Mouse (Mus musculus): ENCODE measurements around the gene Stk38l. TPM values are rescaled to one million over a fixed set of nuclear protein-coding genes. Genes with fewer than 3 reads are reported as not detected.
"Not testable (repeated sequence)": the region's sequence is repeated elsewhere in the genome, so short reads cannot be mapped to it uniquely, and the experiment has no call there.

Stk38l gene
- total and polyA plus RNA-seq, 3 experiments, result 3.1 to 14.4 (median 13.9) TPM

GRCm38 (mm10) chr6:146765270-146765669 is 40.5 kb downstream of the Stk38l start:
- WGBS, result 94% methylated on average over 4 of the region's 4 CpGs
- no peak for DNase-seq
- Histone ChIP-seq H3K79me2 (replicated peaks; ENCODE audit: control insufficient read depth, insufficient read depth, low read length) (peaks cover 1% of the 10 kb centered on the region; the same call in 1 of the 2 replicates), H3K9ac (ENCODE audit: low read depth, low read length) (no peak overlapping the region), H3K27ac (no peak overlapping the region), H3K27me3 (ENCODE audit: control insufficient read depth, insufficient read depth, low read length) (no peaks in the 10 kb centered on the region), H3K36me3 (ENCODE audit: control insufficient read depth, insufficient read depth, low read length) (peaks cover 9% of the 10 kb centered on the region), H3K4me1 (ENCODE audit: control insufficient read depth, insufficient read depth, low read length) (peaks cover 7% of the 10 kb centered on the region), H3K4me3 (no peak overlapping the region)
- TF ChIP-seq EP300 (IDR thresholded peaks at IDR 0.05; ENCODE audit: insufficient read depth, low read depth, low read length), result no peak
- no peak for TF ChIP-seq CTCF (IDR thresholded peaks at IDR 0.05)
- TF ChIP-seq POLR2A (IDR thresholded peaks at IDR 0.05; ENCODE audit: insufficient read depth, low read depth, low read length), result no peak
- intact Hi-C loops (cut with DNase I), result loop anchor here (10.0 kb wide), 1 partner anchor 190 kb away; the partner anchor contains the start of genes Fgfr1op2 and Ints13

GRCm38 (mm10) chr6:146768813-146769404 is 44.1 kb downstream of the Stk38l start:
- Histone ChIP-seq H3K4me1 (ENCODE audit: control insufficient read depth, insufficient read depth, low read length) (peaks cover 8% of the 10 kb centered on the region), H3K27ac (peak overlapping the region; percentile 75), H3K27me3 (ENCODE audit: control insufficient read depth, insufficient read depth, low read length) (no peaks in the 10 kb centered on the region), H3K36me3 (ENCODE audit: control insufficient read depth, insufficient read depth, low read length) (peaks cover 13% of the 10 kb centered on the region), H3K4me3 (no peak overlapping the region), H3K79me2 (replicated peaks; ENCODE audit: control insufficient read depth, insufficient read depth, low read length) (peaks cover 1% of the 10 kb centered on the region; the same call in 1 of the 2 replicates), H3K9ac (ENCODE audit: low read depth, low read length) (no peak overlapping the region)
- intact Hi-C loops (cut with DNase I), result loop anchor here (10.0 kb wide), 1 partner anchor 194 kb away; the partner anchor contains the start of genes Fgfr1op2 and Ints13
- DNase-seq, result no peak
- TF ChIP-seq POLR2A (IDR thresholded peaks at IDR 0.05; ENCODE audit: insufficient read depth, low read depth, low read length), result no peak
- TF ChIP-seq EP300 (IDR thresholded peaks at IDR 0.05; ENCODE audit: insufficient read depth, low read depth, low read length), result no peak
- no peak for TF ChIP-seq CTCF (IDR thresholded peaks at IDR 0.05)
- WGBS, result 92% methylated on average over 10 of the region's 10 CpGs

- H3K36me3 ChIP-seq (ENCODE audit: control insufficient read depth, insufficient read depth, low read length), result peaks cover 13% of the 10 kb centered on the region
- no peak overlapping the region for H3K9ac ChIP-seq (ENCODE audit: low read depth, low read length)
- peak; percentile 43 for TF ChIP-seq CTCF (IDR thresholded peaks at IDR 0.05)
- TF ChIP-seq POLR2A (IDR thresholded peaks at IDR 0.05; ENCODE audit: insufficient read depth, low read depth, low read length), result peak; percentile 35; the same call in 1 of the 2 replicates
- TF ChIP-seq EP300 (IDR thresholded peaks at IDR 0.05; ENCODE audit: insufficient read depth, low read depth, low read length), result 0 out of 2 replicates have a peak, but pooled peaks have one; percentile 38
- 33% methylated on average over 6 of the region's 6 CpGs for WGBS
- intact Hi-C loops (cut with DNase I), result no loop called here
- H3K79me2 ChIP-seq (replicated peaks; ENCODE audit: control insufficient read depth, insufficient read depth, low read length), result no peaks in the 10 kb centered on the region
- no peak overlapping the region for H3K4me3 ChIP-seq
- H3K27ac ChIP-seq, result peak overlapping the region; percentile 75
- peaks cover 8% of the 10 kb centered on the region for H3K4me1 ChIP-seq (ENCODE audit: control insufficient read depth, insufficient read depth, low read length)
- no peaks in the 10 kb centered on the region for H3K27me3 ChIP-seq (ENCODE audit: control insufficient read depth, insufficient read depth, low read length)
- peak; percentile 30 to 55 for DNase-seq
Observed at GRCm38 (mm10) chr6:146770005-146770745, 45.4 kb downstream of the Stk38l start.

- no peaks in the 10 kb centered on the region for H3K27me3 ChIP-seq (ENCODE audit: control insufficient read depth, insufficient read depth, low read length)
- TF ChIP-seq CTCF (IDR thresholded peaks at IDR 0.05) (no peak), POLR2A (IDR thresholded peaks at IDR 0.05; ENCODE audit: insufficient read depth, low read depth, low read length) (no peak), EP300 (IDR thresholded peaks at IDR 0.05; ENCODE audit: insufficient read depth, low read depth, low read length) (no peak)
- no peak overlapping the region for H3K9ac ChIP-seq (ENCODE audit: low read depth, low read length)
- DNase-seq, result no peak
- H3K4me1 ChIP-seq (ENCODE audit: control insufficient read depth, insufficient read depth, low read length), result peaks cover 8% of the 10 kb centered on the region
- no peaks in the 10 kb centered on the region for H3K79me2 ChIP-seq (replicated peaks; ENCODE audit: control insufficient read depth, insufficient read depth, low read length)
- peaks cover 13% of the 10 kb centered on the region for H3K36me3 ChIP-seq (ENCODE audit: control insufficient read depth, insufficient read depth, low read length)
- WGBS, result 67% methylated on average over 5 of the region's 5 CpGs
- peak overlapping the region; percentile 75 for H3K27ac ChIP-seq
- no peak overlapping the region for H3K4me3 ChIP-seq
- intact Hi-C loops (cut with DNase I), result no loop called here
Observed at GRCm38 (mm10) chr6:146770808-146771207, 46.0 kb downstream of the Stk38l start.

GRCm38 (mm10) chr6:146775864-146776263 is 51.1 kb downstream of the Stk38l start:
- H3K27me3 ChIP-seq (ENCODE audit: control insufficient read depth, insufficient read depth, low read length); H3K4me1 ChIP-seq (ENCODE audit: control insufficient read depth, insufficient read depth, low read length); intact Hi-C loops (cut with DNase I); H3K4me3 ChIP-seq; DNase-seq; H3K79me2 ChIP-seq (replicated peaks; ENCODE audit: control insufficient read depth, insufficient read depth, low read length); H3K9ac ChIP-seq (ENCODE audit: low read depth, low read length); H3K27ac ChIP-seq: not testable (repeated sequence)
- peaks cover 17% of the 10 kb centered on the region for H3K36me3 ChIP-seq (ENCODE audit: control insufficient read depth, insufficient read depth, low read length)
- WGBS, result 69% methylated on average over 8 of the region's 8 CpGs

Data from heart, adult 2 months (tissue).